Mouse (Mus musculus) G1E (cell line): ENCODE measurements around the gene Dbp.

ENCODE experiments used
- CTCF ChIP-seq: IDR thresholded peaks from 2 replicates; pipeline ENCODE4 v1.5.1; 2012; ENCODE audit warnings: low read depth, low read length, inconsistent platforms, mixed read lengths
- GATA1 ChIP-seq: IDR thresholded peaks from 2 replicates; pipeline ENCODE4 v1.6.1; 2012; ENCODE audit warnings: borderline replicate concordance, low read length, inconsistent platforms, mixed read lengths
- TAL1 ChIP-seq: conservative IDR thresholded peaks from 2 replicates; pipeline ENCODE4 v1.6.1; 2012; ENCODE audit warnings: low read depth, low read length, inconsistent platforms, mixed read lengths

- TF ChIP-seq CTCF = no peak
- TF ChIP-seq TAL1 = no peak
- no peak for TF ChIP-seq GATA1
Measured at GRCm38 (mm10) chr7:45719180-45719579, 14.3 kb downstream of the Dbp start.
